Mouse (Mus musculus): ENCODE results near the gene Fam198b. TPM values are rescaled to one million over a fixed set of nuclear protein-coding genes. Genes with fewer than 3 reads are reported as not detected.
"Not testable (repeated sequence)": the region's sequence is repeated elsewhere in the genome, so short reads cannot be mapped to it uniquely, and the experiment has no call there.

Fam198b gene
- polyA plus RNA-seq, 1 experiment from 2014 or later = 1.6 TPM

- H3K9me3 ChIP-seq = no peaks in the 10 kb centered on the region
- no peaks in the 10 kb centered on the region for H3K27me3 ChIP-seq (replicated peaks)
- no peak for ATAC-seq (replicated peaks)
- no peak overlapping the region for H3K4me3 ChIP-seq
- 89% methylated on average over 3 of the region's 3 CpGs for WGBS
- H3K36me3 ChIP-seq (replicated peaks) = no peaks in the 10 kb centered on the region
- H3K4me1 ChIP-seq = no peaks in the 10 kb centered on the region
- no peak overlapping the region for H3K27ac ChIP-seq
- H3K4me2 ChIP-seq = no peak overlapping the region
- no peak overlapping the region for H3K9ac ChIP-seq
Measured at GRCm38 (mm10) chr3:79936730-79937447, 52.6 kb downstream of the Fam198b start.

GRCm38 (mm10) chr3:79947736-79948135 lies 63.4 kb downstream of the Fam198b start:
- H3K4me1 ChIP-seq = no peaks in the 10 kb centered on the region
- no peaks in the 10 kb centered on the region for H3K36me3 ChIP-seq (replicated peaks)
- H3K9me3 ChIP-seq = no peaks in the 10 kb centered on the region
- no peak overlapping the region for H3K27ac ChIP-seq
- H3K27me3 ChIP-seq (replicated peaks) = no peaks in the 10 kb centered on the region
- no peak overlapping the region for H3K9ac ChIP-seq
- H3K4me3 ChIP-seq = no peak overlapping the region
- 61% methylated on average over 1 of the region's 1 CpGs for WGBS
- no peak overlapping the region for H3K4me2 ChIP-seq
- ATAC-seq (replicated peaks) = no peak

GRCm38 (mm10) chr3:79948151-79948550 lies 63.8 kb downstream of the Fam198b start:
- Histone ChIP-seq H3K4me3 (no peak overlapping the region), H3K9ac (no peak overlapping the region), H3K27ac (no peak overlapping the region), H3K4me1 (no peaks in the 10 kb centered on the region), H3K9me3 (no peaks in the 10 kb centered on the region), H3K4me2 (no peak overlapping the region), H3K27me3 (replicated peaks) (no peaks in the 10 kb centered on the region), H3K36me3 (replicated peaks) (no peaks in the 10 kb centered on the region)
- 83% methylated on average over 2 of the region's 2 CpGs for WGBS
- no peak for ATAC-seq (replicated peaks)

DNA sequence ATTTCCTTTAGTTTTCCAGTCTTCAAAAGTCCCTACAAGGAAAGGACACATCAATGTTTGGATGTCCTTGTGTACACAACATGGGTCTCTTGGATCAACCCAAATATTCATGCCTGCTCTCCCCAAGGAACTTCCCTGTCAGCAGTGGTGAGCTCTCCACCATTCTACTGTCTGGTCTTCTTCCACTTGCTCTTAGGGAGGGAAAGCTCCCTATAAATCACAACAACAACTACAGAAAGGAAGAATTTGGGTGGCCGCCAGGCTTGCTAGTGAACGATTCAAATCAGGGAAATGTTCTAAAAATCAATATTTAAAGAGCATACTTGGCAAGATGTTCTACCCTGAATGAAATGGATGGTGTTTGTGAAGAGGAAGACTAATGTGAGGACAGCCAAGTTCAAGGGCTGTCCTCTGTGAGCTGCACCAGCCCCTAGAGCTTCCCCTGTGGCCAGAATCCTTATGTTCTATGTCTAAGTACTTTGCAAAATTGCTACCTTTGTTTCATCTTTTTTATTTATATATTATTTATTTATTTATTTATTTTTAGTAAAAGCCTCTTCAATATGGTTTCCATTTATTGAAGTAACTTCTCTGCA lies 68.9 kb downstream of the Fam198b start:
- no peak overlapping the region for H3K4me3 ChIP-seq
- H3K4me2 ChIP-seq = no peak overlapping the region
- H3K27me3 ChIP-seq (replicated peaks) = no peaks in the 10 kb centered on the region
- ATAC-seq (replicated peaks) = no peak
- no peaks in the 10 kb centered on the region for H3K36me3 ChIP-seq (replicated peaks)
- no peak overlapping the region for H3K27ac ChIP-seq
- 85% methylated on average over 2 of the region's 2 CpGs for WGBS
- no peaks in the 10 kb centered on the region for H3K4me1 ChIP-seq
- no peak overlapping the region for H3K9ac ChIP-seq
- H3K9me3 ChIP-seq = no peaks in the 10 kb centered on the region

GRCm38 (mm10) chr3:79955262-79955661 lies 70.9 kb downstream of the Fam198b start:
- 89% methylated on average over 3 of the region's 3 CpGs for WGBS
- H3K9ac ChIP-seq = no peak overlapping the region
- no peaks in the 10 kb centered on the region for H3K27me3 ChIP-seq (replicated peaks)
- H3K4me2 ChIP-seq = no peak overlapping the region
- no peak for ATAC-seq (replicated peaks)
- no peaks in the 10 kb centered on the region for H3K4me1 ChIP-seq
- no peak overlapping the region for H3K27ac ChIP-seq
- H3K9me3 ChIP-seq = no peaks in the 10 kb centered on the region
- no peaks in the 10 kb centered on the region for H3K36me3 ChIP-seq (replicated peaks)
- no peak overlapping the region for H3K4me3 ChIP-seq

GRCm38 (mm10) chr3:79956792-79957191 lies 72.5 kb downstream of the Fam198b start:
- H3K36me3 ChIP-seq (replicated peaks) = no peaks in the 10 kb centered on the region
- no peaks in the 10 kb centered on the region for H3K4me1 ChIP-seq
- H3K27ac ChIP-seq = no peak overlapping the region
- H3K9ac ChIP-seq = no peak overlapping the region
- H3K4me2 ChIP-seq = no peak overlapping the region
- no peaks in the 10 kb centered on the region for H3K27me3 ChIP-seq (replicated peaks)
- ATAC-seq (replicated peaks) = no peak
- no peak overlapping the region for H3K4me3 ChIP-seq
- no peaks in the 10 kb centered on the region for H3K9me3 ChIP-seq

DNA sequence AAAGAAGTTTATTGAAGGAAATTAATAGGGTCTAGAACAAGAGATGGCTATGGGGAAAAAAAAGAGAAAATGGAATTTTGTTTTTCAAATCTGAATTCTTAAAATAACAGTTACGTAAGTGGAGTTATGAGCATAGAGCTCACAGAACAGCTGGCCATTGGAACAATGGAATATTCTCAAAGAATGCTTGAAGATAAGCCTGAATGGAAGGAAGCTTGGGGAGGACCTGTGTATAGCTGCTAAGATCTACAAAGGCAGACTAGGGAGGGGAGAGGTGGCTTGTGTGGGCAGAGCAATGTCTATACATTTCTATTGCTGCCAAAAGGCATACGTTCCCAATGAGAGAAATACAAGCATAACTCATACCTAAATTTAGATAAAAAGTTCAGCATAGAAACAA lies 73.4 kb downstream of the Fam198b start:
- no peak for ATAC-seq (replicated peaks)
- Histone ChIP-seq H3K27me3 (replicated peaks) (no peaks in the 10 kb centered on the region), H3K27ac (no peak overlapping the region), H3K36me3 (replicated peaks) (no peaks in the 10 kb centered on the region), H3K9me3 (no peaks in the 10 kb centered on the region), H3K4me1 (no peaks in the 10 kb centered on the region), H3K4me2 (no peak overlapping the region), H3K4me3 (no peak overlapping the region), H3K9ac (no peak overlapping the region)
- WGBS = 96% methylated on average over 2 of the region's 2 CpGs

DNA sequence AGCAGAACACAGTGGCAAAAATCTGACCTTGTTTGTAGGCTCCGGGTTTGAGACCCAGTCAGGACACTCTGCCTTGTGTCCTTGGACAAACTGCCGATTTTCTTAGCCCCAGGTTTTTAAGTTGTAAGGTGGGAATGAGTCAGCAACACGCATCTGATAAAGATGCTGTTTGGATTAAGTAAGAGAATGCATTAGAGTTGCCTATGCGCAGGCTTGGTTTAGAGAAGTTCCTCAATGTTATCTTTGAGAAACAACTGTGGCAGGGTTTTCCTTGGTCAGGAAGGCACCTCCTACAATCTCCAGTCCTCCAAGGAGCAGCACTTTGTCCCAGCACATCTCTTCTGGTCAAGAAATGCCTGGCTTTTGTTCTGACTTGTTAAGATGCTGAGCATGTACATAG lies 82.4 kb downstream of the Fam198b start:
- Histone ChIP-seq H3K9ac (no peak overlapping the region), H3K9me3 (no peaks in the 10 kb centered on the region), H3K36me3 (replicated peaks) (no peaks in the 10 kb centered on the region), H3K27ac (no peak overlapping the region), H3K4me3 (no peak overlapping the region), H3K27me3 (replicated peaks) (no peaks in the 10 kb centered on the region), H3K4me1 (no peaks in the 10 kb centered on the region), H3K4me2 (no peak overlapping the region)
- ATAC-seq (replicated peaks) = no peak
- 86% methylated on average over 4 of the region's 4 CpGs for WGBS

DNA sequence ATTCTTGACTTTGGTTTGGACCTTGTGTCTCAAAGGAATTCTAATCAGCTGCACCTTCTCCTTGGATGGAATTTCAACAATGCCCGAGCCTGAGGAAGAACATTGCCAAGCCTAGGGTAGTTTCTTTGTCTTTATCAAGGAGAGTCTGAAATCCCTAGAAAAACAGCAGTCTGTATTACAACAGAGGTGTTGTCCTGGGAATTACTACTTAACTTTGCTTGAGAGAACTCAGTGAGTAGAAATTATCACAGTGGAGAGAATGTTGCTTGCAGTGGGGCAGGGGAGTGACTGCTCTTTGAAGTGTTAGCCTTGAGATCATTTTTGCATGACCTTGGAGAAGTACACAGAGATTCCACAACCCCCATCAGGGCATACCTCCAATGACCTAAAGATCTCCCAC lies 83.0 kb downstream of the Fam198b start:
- H3K4me2 ChIP-seq = no peak overlapping the region
- H3K9me3 ChIP-seq = no peaks in the 10 kb centered on the region
- H3K4me3 ChIP-seq = no peak overlapping the region
- no peaks in the 10 kb centered on the region for H3K27me3 ChIP-seq (replicated peaks)
- no peaks in the 10 kb centered on the region for H3K36me3 ChIP-seq (replicated peaks)
- no peak overlapping the region for H3K27ac ChIP-seq
- H3K9ac ChIP-seq = no peak overlapping the region
- no peaks in the 10 kb centered on the region for H3K4me1 ChIP-seq
- no peak for ATAC-seq (replicated peaks)
- WGBS = 55% methylated on average over 1 of the region's 1 CpGs

DNA sequence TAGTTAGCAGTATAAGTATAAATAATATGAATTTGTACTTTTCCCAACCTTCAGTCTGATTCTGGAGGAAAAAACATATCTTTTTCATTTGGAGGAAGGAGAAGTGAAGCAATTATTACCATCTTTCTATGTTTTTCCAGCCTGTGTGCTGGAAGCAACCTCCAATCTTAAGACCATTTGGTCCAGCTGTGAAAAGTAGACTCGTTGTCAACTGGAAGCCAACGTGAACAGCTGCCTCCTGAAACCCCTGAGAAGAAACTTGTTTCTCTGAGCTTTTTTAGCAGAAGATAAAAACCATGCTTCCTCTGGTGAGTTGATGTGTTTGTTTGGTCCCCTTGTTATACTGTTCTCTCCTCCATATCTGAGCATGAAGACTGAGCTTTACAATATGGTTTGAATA lies 84.1 kb downstream of the Fam198b start:
- H3K27me3 ChIP-seq (replicated peaks) = no peaks in the 10 kb centered on the region
- H3K4me2 ChIP-seq = no peak overlapping the region
- H3K9me3 ChIP-seq = no peaks in the 10 kb centered on the region
- no peak overlapping the region for H3K9ac ChIP-seq
- 74% methylated on average over 2 of the region's 2 CpGs for WGBS
- no peak for ATAC-seq (replicated peaks)
- no peaks in the 10 kb centered on the region for H3K36me3 ChIP-seq (replicated peaks)
- H3K4me1 ChIP-seq = no peaks in the 10 kb centered on the region
- H3K4me3 ChIP-seq = no peak overlapping the region
- H3K27ac ChIP-seq = no peak overlapping the region

DNA sequence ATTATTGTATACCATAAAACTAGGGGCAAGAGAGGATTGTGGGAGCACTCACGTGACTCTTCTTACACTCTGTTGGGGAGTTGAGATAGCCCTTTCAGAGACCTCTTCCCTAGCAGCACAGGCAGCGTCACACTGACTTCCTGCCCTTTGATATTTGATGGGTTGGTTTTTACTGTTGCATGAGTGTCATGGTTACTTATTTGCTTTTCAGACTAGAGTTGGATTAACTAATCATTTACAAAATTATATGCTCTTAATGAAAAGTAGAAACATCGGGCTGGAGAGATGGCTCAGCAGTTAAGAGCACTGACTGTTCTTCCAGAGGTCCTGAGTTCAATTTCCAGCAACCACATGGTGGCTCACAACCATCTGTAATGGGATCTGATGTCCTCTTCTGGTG lies 85.2 kb downstream of the Fam198b start:
- WGBS = 87% methylated on average over 3 of the region's 3 CpGs
- H3K36me3 ChIP-seq (replicated peaks) = not testable (repeated sequence)

DNA sequence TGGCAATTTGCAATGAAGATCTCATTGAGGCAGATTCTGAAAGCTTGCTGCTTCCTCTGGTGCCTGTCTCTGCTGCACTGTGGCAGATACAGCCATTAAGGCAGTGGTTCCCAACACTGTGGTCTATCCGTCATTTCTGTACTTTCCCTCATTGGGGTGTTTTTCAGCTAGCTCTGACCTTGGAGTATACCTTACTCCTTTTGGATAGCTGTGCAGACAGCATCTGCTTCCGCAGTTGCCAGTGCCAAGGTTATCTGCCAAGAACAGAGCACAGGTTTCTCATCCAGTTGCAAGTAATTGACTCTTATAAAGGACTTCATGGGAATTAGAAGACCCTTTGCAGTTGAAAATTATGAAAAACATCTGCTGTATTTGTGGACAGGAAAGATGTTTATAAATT lies 85.7 kb downstream of the Fam198b start:
- no peak overlapping the region for H3K9ac ChIP-seq
- no peak overlapping the region for H3K27ac ChIP-seq
- no peaks in the 10 kb centered on the region for H3K9me3 ChIP-seq
- H3K4me3 ChIP-seq = no peak overlapping the region
- H3K36me3 ChIP-seq (replicated peaks) = no peaks in the 10 kb centered on the region
- H3K4me1 ChIP-seq = no peaks in the 10 kb centered on the region
- H3K4me2 ChIP-seq = no peak overlapping the region
- WGBS = 81% methylated on average over 2 of the region's 2 CpGs
- ATAC-seq (replicated peaks) = no peak
- no peaks in the 10 kb centered on the region for H3K27me3 ChIP-seq (replicated peaks)

More for the DNA sequence above, 85.2 kb downstream of the Fam198b start:
- H3K4me1 ChIP-seq; ATAC-seq (replicated peaks); H3K4me3 ChIP-seq; H3K27ac ChIP-seq; H3K9me3 ChIP-seq; H3K27me3 ChIP-seq (replicated peaks); H3K9ac ChIP-seq; H3K4me2 ChIP-seq: not testable (repeated sequence)

- no peak for ATAC-seq (replicated peaks)
- 85% methylated on average over 2 of the region's 2 CpGs for WGBS
- H3K4me1 ChIP-seq = no peaks in the 10 kb centered on the region
- H3K9ac ChIP-seq = no peak overlapping the region
- H3K27me3 ChIP-seq (replicated peaks) = no peaks in the 10 kb centered on the region
- no peak overlapping the region for H3K27ac ChIP-seq
- no peak overlapping the region for H3K4me2 ChIP-seq
- H3K9me3 ChIP-seq = no peaks in the 10 kb centered on the region
- H3K4me3 ChIP-seq = no peak overlapping the region
- H3K36me3 ChIP-seq (replicated peaks) = no peaks in the 10 kb centered on the region
Measured at GRCm38 (mm10) chr3:79970498-79970897, 86.2 kb downstream of the Fam198b start.

Data from midbrain, embryonic 15.5 days (tissue).